Mouse (Mus musculus) brown adipose tissue, adult 24 weeks (tissue): ENCODE data around the gene Gm8279. TPM values are rescaled to one million over a fixed set of nuclear protein-coding genes. Genes with fewer than 3 reads are reported as not detected.
"Not testable (repeated sequence)": the region's sequence is repeated elsewhere in the genome, so short reads cannot be mapped to it uniquely, and the experiment has no call there.

Experiments
- H3K27ac ChIP-seq: fragments of 200-500 bp; replicated peaks from 2 replicates; pipeline ENCODE4 v1.5.1; 2012; ENCODE audit warnings: low read depth, mild to moderate bottlenecking, low read length
- H3K4me1 ChIP-seq: fragments of 200-500 bp; 2 replicates; pipeline ENCODE4 v1.6.1; 2012; ENCODE audit warnings: low read length, mixed read lengths; ENCODE audit not compliant: control insufficient read depth, insufficient read depth, insufficient read length
- H3K4me3 ChIP-seq: fragments of 200-500 bp; 2 replicates; pipeline ENCODE4 v1.5.1; 2012; ENCODE audit warnings: low read depth, mild to moderate bottlenecking, low read length, moderate library complexity; ENCODE audit not compliant: insufficient read depth
- polyA plus RNA-seq: library from polyadenylated mRNA; stranded (reverse); fragments of >200 nt; gene quantifications from 2 replicates; pipeline ENCODE4 v1.2.4, GENCODE M21; 2012; ENCODE audit not compliant: missing spikeins, insufficient read depth, insufficient read length

The Gm8279 gene
- polyA plus RNA-seq = not detected in 2 replicates

GRCm38 (mm10) chr14:5131219-5131618 is at the start of gene Gm8279:
Gene Gm8279 (plus strand): TSS chr14:5131519.
- H3K27ac ChIP-seq, H3K4me3 ChIP-seq, H3K4me1 ChIP-seq: not testable (repeated sequence)

DNA sequence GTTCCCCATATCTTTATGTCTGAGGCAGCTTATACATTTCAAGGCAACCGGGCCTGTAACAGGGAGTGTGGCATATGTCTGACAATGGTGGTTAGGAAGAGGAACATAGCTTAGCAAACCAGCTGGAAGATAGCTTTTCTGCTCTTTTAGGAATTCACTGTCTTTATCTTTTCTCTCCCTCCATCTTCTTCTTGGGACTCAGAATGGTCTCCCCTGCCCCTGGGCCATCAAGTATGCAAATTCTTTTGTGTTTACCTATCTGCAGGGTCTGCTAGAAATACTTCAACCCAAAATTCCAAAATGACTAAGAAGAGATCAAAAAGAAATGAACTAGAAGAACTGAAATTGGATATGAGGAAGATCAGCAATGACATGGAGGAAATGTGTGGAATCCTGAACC is 32.9 kb downstream of the Gm8279 start, which contains the start of gene Gm3317:
Gene Gm3317, plus strand, starts transcription at position 301 of the 400 bp plus-strand sequence.
- not testable (repeated sequence) for H3K4me3 ChIP-seq, H3K27ac ChIP-seq, H3K4me1 ChIP-seq

- not testable (repeated sequence) for H3K4me1 ChIP-seq, H3K27ac ChIP-seq, H3K4me3 ChIP-seq
These were observed 54.2 kb downstream of the Gm8279 start, which contains the start of gene Gm8271 for GRCm38 (mm10) chr14:5185493-5185892. Gene Gm8271 (plus strand): TSS chr14:5185793.

Other genes with a start within 250 kb of the Gm8279 start
- gene Gm3278, start 239.1 kb upstream of the Gm8279 start, polyA plus RNA-seq = not detected in 2 replicates
- not detected in 2 replicates for gene Gm8297, start 147.6 kb upstream of the Gm8279 start, polyA plus RNA-seq
- not detected in 2 replicates for gene Gm3298, start 115.6 kb upstream of the Gm8279 start, polyA plus RNA-seq
- gene 4930555G01Rik, start 80.9 kb upstream of the Gm8279 start, polyA plus RNA-seq = not detected in 2 replicates
- gene Gm8281, start 60.5 kb upstream of the Gm8279 start, polyA plus RNA-seq = not detected in 2 replicates
- gene Gm3317, start 33.0 kb downstream of the Gm8279 start, polyA plus RNA-seq = not detected in 2 replicates
- gene Gm8271, start 54.3 kb downstream of the Gm8279 start, polyA plus RNA-seq = not detected in 2 replicates
- gene Gm3526, start 129.1 kb downstream of the Gm8279 start, polyA plus RNA-seq = not detected in 2 replicates
- not detected in 2 replicates for gene Gm3542, start 203.4 kb downstream of the Gm8279 start, polyA plus RNA-seq